Comparison of ENCODE assay signal across 13 mouse cellular contexts in the genomic region with DNA sequence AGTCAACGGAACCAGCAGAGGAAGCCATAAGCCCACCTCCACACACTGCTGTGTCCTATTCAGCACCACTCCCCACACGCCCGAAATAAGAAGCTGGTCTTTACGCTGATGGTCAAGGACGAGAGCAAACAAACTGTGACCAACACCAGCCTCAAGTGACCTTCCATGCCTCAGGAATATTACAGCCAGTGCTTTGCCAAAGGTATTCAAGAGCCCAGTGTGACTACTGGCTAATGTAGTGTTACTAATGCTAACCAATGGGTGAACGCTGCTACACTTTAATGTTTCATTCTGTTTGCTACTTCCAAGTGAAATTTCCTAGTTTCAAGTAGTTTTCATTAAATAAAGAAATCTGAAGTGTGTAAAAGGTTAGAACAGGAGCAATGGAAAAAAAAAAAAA.
DNase-seq lines count a peak whose midpoint lies in the region; ATAC-seq lines count a peak whose summit lies in the region.
"Had no signal": no experiment of that assay in that cellular context is flagged by ENCODE, and none has a peak within 500 bp of the region (broad histone marks: within the 10 kb centered on the region; RNA-seq: fewer than 3 reads in every experiment).

No protein-coding gene starts in this region.

- no peak overlapping the region for H3K4me3 ChIP-seq in kidney, embryonic 15.5 days (replicated peaks)
- no peak overlapping the region for H3K4me3 ChIP-seq in forebrain, embryonic 13.5 days
- H3K4me3 ChIP-seq: embryonic facial prominence, embryonic 15.5 days; intestine, embryonic 15.5 days; limb, embryonic 15.5 days had no signal

- H3K4me1 ChIP-seq in kidney, embryonic 15.5 days: no peaks in the 10 kb centered on the region
- peaks cover 13% of the 10 kb centered on the region for H3K4me1 ChIP-seq in forebrain, embryonic 13.5 days
- H3K4me1 ChIP-seq: intestine, embryonic 15.5 days had no signal

- H3K27me3 ChIP-seq in kidney, embryonic 15.5 days: no peaks in the 10 kb centered on the region
- H3K27me3 ChIP-seq in forebrain, embryonic 13.5 days: no peaks in the 10 kb centered on the region
- H3K27me3 ChIP-seq: embryonic facial prominence, embryonic 15.5 days; intestine, embryonic 15.5 days; limb, embryonic 15.5 days had no signal

- 68% methylated on average over 6 of the region's 6 CpGs for WGBS in kidney, embryonic 15.5 days
- WGBS in forebrain, embryonic 13.5 days: 87% methylated on average over 6 of the region's 6 CpGs

- no peak overlapping the region; the same call in 1 of the 2 replicates for H3K4me2 ChIP-seq in kidney, embryonic 15.5 days
- no peak overlapping the region for H3K4me2 ChIP-seq in forebrain, embryonic 13.5 days
- H3K4me2 ChIP-seq: embryonic facial prominence, embryonic 15.5 days; intestine, embryonic 15.5 days; limb, embryonic 15.5 days had no signal

- 0 out of 2 replicates have a peak overlapping the region, but pooled peaks have one; percentile 19 for H3K27ac ChIP-seq in kidney, embryonic 15.5 days
- H3K27ac ChIP-seq in forebrain, embryonic 13.5 days: peak overlapping the region; percentile 75
- H3K27ac ChIP-seq: embryonic facial prominence, embryonic 15.5 days; intestine, embryonic 15.5 days; limb, embryonic 15.5 days had no signal

- H3K36me3 ChIP-seq in kidney, embryonic 15.5 days: peaks cover 22% of the 10 kb centered on the region
- peaks cover 38% of the 10 kb centered on the region for H3K36me3 ChIP-seq in forebrain, embryonic 13.5 days (ENCODE audit: poor library complexity, severe bottlenecking)
- H3K36me3 ChIP-seq: intestine, embryonic 15.5 days had no signal

- peak; percentile 19 for DNase-seq in adrenal gland, postnatal 10 days
- DNase-seq in adrenal gland, adult 18-20 months (ENCODE audit: low spot score in 2 of 2): no peak
- DNase-seq in kidney, adult 9 months: no peak
- peak; percentile 52 for DNase-seq in lung, postnatal 36 days
- DNase-seq in kidney, postnatal 14 days: no peak
- DNase-seq in urinary bladder, adult 18-20 months (ENCODE audit: low spot score in 2 of 2): no peak
- DNase-seq: cerebellum, adult 11-12 months; right cerebral cortex, adult 18-20 months had no signal

- no peak for ATAC-seq in kidney, embryonic 15.5 days (replicated peaks; ENCODE audit: low FRiP score)
- 0 out of 2 replicates have a peak, but pooled peaks have one; percentile 15 for ATAC-seq in forebrain, embryonic 13.5 days
- ATAC-seq: intestine, embryonic 15.5 days had no signal

- H3K9ac ChIP-seq in kidney, embryonic 15.5 days: no peak overlapping the region
- H3K9ac ChIP-seq in forebrain, embryonic 13.5 days: no peak overlapping the region
- H3K9ac ChIP-seq: embryonic facial prominence, embryonic 15.5 days; intestine, embryonic 15.5 days; limb, embryonic 15.5 days had no signal

- H3K9me3 ChIP-seq in kidney, embryonic 15.5 days (replicated peaks): no peaks in the 10 kb centered on the region
- no peaks in the 10 kb centered on the region for H3K9me3 ChIP-seq in forebrain, embryonic 13.5 days (replicated peaks)
- H3K9me3 ChIP-seq: embryonic facial prominence, embryonic 15.5 days; intestine, embryonic 15.5 days; limb, embryonic 15.5 days had no signal

Comparison
In these comparisons a context has a peak if more than half of its experiments do, and no peak if none do; other contexts are left out.
1. DNase-seq: peak in adrenal gland, postnatal 10 days (single experiment) and lung, postnatal 36 days (single experiment); none in adrenal gland, adult 18-20 months (0 of 2), kidney, adult 9 months (single experiment), kidney, postnatal 14 days (single experiment) and urinary bladder, adult 18-20 months (0 of 2).